Mouse (Mus musculus): ENCODE data around the gene Ran. TPM values are rescaled to one million over a fixed set of nuclear protein-coding genes. Genes with fewer than 3 reads are reported as not detected.

Ran gene
- total RNA-seq, 4 experiments from 2014 or later: 78.9 to 95.9 (median 82.7) TPM

GRCm38 (mm10) chr5:129015020-129015419, 4.8 kb upstream of the Ran start:
- no peak for DNase-seq (ENCODE audit: low spot score in 2 of 2)

GRCm38 (mm10) chr5:129015540-129015939, 4.3 kb upstream of the Ran start:
- DNase-seq (ENCODE audit: low spot score in 2 of 2): no peak

- no peak for DNase-seq (ENCODE audit: low spot score in 2 of 2)
Observed at GRCm38 (mm10) chr5:129016370-129016769, 3.5 kb upstream of the Ran start.

DNA sequence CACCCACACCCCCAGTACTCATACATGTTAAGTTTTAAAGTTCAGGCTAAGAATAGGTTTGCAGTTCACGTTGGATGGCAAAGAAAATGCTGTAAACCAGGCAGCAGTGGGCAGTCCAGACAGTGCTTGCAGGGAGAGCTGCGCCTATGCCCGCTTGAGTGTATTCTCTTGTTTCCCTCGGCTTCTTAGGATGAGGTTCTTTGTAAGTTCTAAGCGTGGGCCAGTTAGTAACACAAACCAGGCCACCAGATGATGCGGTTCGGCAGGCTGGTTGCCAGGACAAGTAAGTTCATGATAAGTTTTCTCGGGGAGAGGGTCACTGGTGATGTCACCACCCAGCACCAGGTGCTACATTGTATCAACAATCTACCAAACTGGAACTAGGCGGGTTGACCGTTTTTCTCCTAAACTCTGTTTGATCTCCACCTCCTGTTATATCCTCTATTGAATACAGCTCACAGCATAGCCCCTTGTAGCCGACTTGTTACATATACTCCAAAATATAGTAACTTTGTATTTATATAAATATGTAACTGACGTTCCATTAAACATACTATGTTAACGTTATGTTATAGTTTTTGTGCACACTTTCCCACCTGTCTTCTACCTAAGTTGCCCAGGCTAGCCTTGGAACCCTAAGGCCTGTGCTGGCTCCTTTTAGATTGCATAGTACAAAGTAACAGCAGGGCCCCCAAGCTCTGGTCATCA, 933 bp upstream of the Ran start:
- DNase-seq (ENCODE audit: low spot score in 2 of 2): no peak

- DNase-seq (ENCODE audit: low spot score in 2 of 2): no peak
Observed at GRCm38 (mm10) chr5:129020300-129020668, 415 bp downstream of the Ran start.

DNA sequence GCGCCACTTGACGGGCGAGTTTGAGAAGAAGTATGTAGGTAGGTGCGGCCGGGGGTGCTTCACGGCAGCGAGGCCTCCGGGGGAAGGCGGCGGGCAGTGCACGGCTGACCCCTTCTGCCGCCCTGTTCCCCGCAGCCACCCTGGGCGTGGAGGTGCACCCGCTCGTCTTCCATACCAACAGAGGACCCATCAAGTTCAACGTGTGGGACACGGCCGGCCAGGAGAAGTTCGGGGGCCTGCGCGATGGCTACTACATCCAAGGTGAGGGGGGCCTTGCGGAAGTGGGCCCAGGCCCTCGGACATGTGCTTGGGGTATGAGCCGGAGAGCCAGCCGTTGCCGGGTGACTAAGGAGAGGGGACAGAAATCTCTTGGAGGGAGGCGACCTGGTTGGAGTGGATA, 862 bp downstream of the Ran start:
- peak in 1 of 2 experiments; percentile 4 for DNase-seq (ENCODE audit: low spot score in 2 of 2)

DNA sequence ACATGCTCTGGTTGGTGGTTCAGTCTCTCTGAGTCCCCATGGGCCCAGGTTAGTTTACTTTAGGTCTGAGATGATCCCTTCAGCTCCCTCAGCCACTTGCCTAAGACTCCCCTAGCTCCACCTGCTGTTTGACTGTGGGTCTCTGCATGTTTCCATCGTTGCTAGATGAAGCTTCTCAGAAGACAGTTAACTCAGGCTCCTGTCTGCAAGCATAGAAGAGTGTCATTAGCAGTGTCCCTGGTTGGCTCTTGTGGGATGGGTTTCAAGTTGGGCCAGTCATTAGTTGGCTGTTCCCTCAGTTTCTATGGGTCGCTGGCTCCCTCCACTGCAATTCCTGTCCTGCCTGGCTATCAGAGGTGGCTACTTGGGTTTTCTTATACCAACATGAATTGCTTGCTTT, 5.2 kb downstream of the Ran start:
- DNase-seq (ENCODE audit: low spot score in 2 of 2): no peak

- DNase-seq (ENCODE audit: low spot score in 2 of 2): no peak
Observed at GRCm38 (mm10) chr5:129025725-129026124, 5.9 kb downstream of the Ran start.

GRCm38 (mm10) chr5:129026171-129026570, 6.3 kb downstream of the Ran start:
- no peak for DNase-seq (ENCODE audit: low spot score in 2 of 2)

DNA sequence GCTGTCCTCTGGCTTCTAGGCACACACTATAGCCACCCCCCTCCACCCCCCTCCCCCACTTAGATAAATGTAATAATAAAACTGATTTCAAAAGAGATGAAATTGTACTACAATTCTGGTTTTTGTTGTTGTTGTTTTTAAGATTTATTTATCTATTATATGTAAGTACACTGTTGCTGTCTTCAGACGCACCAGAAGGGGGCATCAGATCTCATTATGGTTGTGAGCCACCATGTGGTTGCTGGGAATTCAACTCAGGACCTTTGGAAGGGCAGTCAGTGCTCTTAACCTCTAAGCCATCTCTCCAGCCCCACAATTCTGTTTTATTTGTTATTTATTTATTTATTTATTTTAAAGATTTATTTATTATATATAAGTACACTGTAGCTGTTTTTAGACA, 6.8 kb downstream of the Ran start:
- no peak for DNase-seq (ENCODE audit: low spot score in 2 of 2)

GRCm38 (mm10) chr5:129029131-129029723, 9.4 kb downstream of the Ran start:
- DNase-seq (ENCODE audit: low spot score in 2 of 2): no peak

- no peak for DNase-seq (ENCODE audit: low spot score in 2 of 2)
Observed at GRCm38 (mm10) chr5:129036678-129037077, 16.8 kb downstream of the Ran start.

DNA sequence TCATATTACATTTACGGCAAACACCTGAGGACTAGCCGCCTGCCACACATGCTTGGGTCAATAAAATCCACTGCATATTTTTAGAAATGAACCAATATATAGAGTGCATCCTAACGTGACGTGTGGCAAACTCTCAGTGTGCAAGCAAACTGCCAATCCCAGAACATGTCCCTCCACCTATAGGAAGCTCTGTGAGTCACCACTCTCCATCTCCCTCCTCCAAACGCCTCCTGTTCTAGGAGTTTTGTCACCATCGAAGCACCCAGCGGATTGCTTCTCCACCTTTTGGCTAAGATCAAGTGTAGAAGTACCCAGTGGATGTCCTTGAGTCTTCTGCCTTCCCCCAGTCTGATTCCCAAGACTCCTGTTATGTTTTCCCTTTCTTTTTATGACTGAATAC, 17.9 kb downstream of the Ran start:
- no peak for DNase-seq (ENCODE audit: low spot score in 2 of 2)

DNA sequence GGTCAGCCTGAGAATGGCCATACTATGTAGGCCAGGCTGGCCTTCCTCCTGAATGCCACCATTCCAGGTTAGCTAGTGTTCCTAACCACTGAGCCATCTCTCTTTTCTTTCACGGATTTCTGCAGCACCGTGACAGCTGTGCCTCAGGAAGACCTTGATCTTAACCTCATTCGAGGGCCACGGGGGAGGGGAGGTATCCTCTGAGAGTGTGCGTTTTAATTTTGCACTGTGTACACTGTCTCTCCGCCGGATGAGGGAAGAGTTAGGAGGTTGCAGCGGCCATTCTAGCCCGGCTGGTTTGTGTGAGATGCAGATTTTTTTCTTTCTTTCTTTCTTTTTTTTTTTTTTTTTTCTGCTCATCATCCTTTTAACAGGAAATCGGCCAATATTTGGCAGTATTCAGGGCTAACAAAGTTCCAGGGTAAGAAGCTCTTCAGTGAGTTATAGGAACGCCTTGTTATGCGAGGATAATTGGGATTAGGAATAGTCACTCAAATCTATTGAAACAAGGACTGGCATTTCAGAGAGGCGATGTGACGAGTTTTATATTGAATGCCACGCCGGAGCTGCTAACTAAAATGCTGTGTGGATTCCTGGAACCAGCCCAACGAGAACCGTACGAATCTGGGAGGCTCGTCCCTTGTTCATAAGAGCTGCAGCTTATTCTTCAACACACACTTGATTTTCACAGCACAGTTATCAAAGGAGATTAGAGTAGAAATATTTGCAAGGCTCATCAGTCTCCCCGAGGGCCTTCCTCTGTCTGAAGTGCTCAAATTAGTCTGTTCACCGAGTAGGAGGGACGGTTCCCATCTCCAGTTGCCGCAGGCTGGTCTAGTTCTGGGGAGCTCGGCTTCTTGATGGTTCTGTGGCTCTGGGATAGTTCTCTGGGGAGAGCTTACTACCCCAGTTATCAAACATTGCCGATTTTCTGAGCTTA, 26.0 kb downstream of the Ran start:
- no peak for DNase-seq (ENCODE audit: low spot score in 2 of 2)

- DNase-seq (ENCODE audit: low spot score in 2 of 2): no peak
Observed at GRCm38 (mm10) chr5:129049372-129049771, 29.5 kb downstream of the Ran start.

DNA sequence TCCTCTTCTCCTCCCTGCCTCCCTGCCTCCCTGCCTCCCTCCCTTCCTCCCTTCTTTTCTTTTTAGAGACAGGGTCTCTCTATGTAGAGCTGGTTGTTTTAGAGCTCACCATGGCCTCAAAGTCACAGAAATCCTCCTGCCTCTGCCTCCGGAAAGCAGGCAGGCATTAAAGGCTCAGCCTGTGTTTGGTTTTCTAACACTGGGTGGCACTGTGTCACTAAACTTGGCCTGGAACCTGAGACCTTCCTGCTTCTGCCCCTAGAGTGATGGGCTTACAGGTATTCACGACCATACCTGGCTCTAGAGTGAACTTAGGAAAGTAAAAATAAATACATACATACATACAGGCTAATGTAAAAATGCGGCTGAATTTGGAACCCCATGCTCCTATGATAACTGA, 32.0 kb downstream of the Ran start:
- DNase-seq (ENCODE audit: low spot score in 2 of 2): no peak

DNA sequence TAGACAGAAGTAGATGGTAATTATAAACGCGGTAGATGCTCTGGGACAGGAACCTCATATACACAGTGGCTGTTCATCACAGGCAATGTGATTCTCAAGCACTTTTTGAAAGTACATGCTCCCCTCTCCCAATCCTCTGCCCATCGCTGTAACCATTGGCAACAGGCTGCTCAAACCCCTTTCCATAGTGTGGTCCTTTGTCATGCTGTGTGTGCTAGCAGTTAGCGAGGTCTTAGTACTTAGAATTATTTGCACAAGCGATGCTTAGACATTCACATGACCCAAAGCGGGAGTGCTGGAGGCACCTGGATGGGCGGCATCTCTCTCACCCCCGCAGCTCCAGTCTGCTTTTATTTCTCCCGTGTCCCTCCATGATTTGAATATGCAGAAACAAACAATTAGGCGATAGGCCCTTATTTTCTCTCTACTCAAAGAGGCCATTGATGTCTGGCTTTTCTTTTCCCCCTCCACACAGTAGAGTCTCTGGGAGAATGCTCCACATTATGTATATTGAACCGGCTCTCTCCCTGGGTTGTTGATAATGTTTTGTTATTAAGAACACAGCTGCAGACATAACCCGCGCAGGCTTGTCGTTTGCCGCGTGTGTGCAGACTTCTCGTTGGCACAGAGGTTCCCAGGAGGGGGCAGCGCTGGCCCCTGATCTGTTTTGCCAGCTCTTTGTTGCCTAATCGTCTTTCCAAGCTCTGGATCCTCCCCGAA, 32.9 kb downstream of the Ran start:
- DNase-seq (ENCODE audit: low spot score in 2 of 2): no peak

GRCm38 (mm10) chr5:129054675-129055284, 34.9 kb downstream of the Ran start:
- no peak for DNase-seq (ENCODE audit: low spot score in 2 of 2)

DNA sequence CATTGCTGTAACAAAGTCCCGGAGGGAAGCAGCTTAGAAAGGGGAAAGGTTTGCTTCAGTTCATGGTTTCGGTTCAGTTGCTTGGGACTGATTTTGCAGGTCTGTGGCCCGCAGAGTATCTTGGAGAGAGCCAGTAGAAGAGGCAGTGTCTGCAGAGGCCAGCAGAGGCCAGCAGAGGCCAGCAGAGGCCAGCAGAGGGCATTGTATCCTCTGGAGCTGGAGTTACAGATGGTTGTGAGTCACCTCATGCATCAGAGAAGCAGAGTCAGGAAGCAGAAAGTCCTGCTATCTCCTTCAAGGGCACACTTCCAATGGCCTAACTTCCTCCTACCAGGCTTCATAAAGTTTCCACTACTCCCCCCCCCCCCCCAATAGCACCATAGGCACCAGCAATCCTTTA, 39.2 kb downstream of the Ran start:
- DNase-seq (ENCODE audit: low spot score in 2 of 2): no peak

DNA sequence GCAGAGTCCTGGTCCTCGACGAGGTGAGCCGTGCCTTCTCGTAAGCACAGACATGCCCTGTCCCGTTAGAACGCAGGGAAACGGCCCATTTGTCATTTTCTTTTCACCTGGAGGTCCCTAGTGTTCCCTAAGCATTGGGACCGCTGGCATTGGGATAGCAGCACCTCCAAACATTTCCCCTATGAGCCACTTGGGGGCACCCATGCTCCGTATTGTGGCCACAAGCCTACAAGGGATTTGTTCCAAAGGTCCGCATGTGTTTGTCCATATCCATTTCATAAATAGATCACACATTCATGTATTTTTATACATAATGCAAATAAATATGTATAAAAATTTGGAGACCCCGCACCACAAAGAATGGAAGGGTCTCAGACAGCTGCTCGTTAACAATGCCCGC, 41.7 kb downstream of the Ran start:
- peak; percentile 34 to 37 for DNase-seq (ENCODE audit: low spot score in 2 of 2)
